Mouse (Mus musculus) cortical plate, adult 2 months (tissue): ENCODE results near the gene Gpc5.
A peak's percentile ranks its signal among the peaks of the same experiment; 100 is the strongest.

Experiments used
- CTCF ChIP-seq: fragments of 200-500 bp; IDR thresholded peaks from 2 replicates; pipeline ENCODE4 v1.5.1; 2011; ENCODE audit warnings: mild to moderate bottlenecking, control low read depth, low read length; ENCODE audit not compliant: insufficient read depth; ENCODE audit errors: extremely low read depth
- POLR2A ChIP-seq: fragments of 200-500 bp; IDR thresholded peaks from 2 replicates; pipeline ENCODE4 v1.6.1; 2011; ENCODE audit warnings: mild to moderate bottlenecking, low read length, control low read depth; ENCODE audit not compliant: insufficient read depth; ENCODE audit errors: extremely low read depth

- TF ChIP-seq POLR2A, result no peak
- peak; percentile 92 for TF ChIP-seq CTCF
Observed at GRCm38 (mm10) chr14:115070534-115070933, 21.5 kb upstream of the Gpc5 start.
